Mouse (Mus musculus) embryonic fibroblast, embryonic 13.5 days (primary cell): Measurements from ENCODE around the gene Pop5. TPM values are rescaled to one million over a fixed set of nuclear protein-coding genes. Genes with fewer than 3 reads are reported as not detected.
A peak's percentile ranks its signal among the peaks of the same experiment; 100 is the strongest.

Experiments
- H3K27ac ChIP-seq: 2 replicates; pipeline ENCODE4 v1.5.1; 2012; ENCODE audit warnings: low read length, control low read depth, inconsistent platforms; ENCODE audit not compliant: insufficient read depth
- H3K4me1 ChIP-seq: 2 replicates; pipeline ENCODE4 v1.6.1; 2011; ENCODE audit warnings: low read length; ENCODE audit not compliant: control insufficient read depth, insufficient read depth
- H3K4me3 ChIP-seq: 2 replicates; pipeline ENCODE4 v1.5.1; 2011; ENCODE audit warnings: mild to moderate bottlenecking, control low read depth, low read length; ENCODE audit not compliant: insufficient read depth
- CTCF ChIP-seq: IDR thresholded peaks from 2 replicates; pipeline ENCODE4 v1.5.1; 2011; ENCODE audit warnings: mild to moderate bottlenecking, control low read depth, low read length, moderate library complexity, borderline replicate concordance; ENCODE audit not compliant: insufficient read depth
- POLR2A ChIP-seq: IDR thresholded peaks from 2 replicates; pipeline ENCODE4 v1.6.1; 2011; ENCODE audit warnings: low read depth, mild to moderate bottlenecking, control low read depth, low read length, moderate library complexity
- polyA plus RNA-seq: library from polyadenylated mRNA; stranded (reverse); fragments of >200 nt; gene quantifications from 2 replicates; pipeline ENCODE4 v1.2.4, GENCODE M21; 2011; ENCODE audit warnings: low read depth; ENCODE audit not compliant: missing spikeins, insufficient read length

The Pop5 gene
- polyA plus RNA-seq, 1 experiment, result 22.8 TPM

- peak; percentile 99 for TF ChIP-seq POLR2A
- TF ChIP-seq CTCF, result no peak
- Histone ChIP-seq H3K4me1 (peaks cover 13% of the 10 kb centered on the region), H3K27ac (peak within 1 kb of the TSS; percentile 65), H3K4me3 (peak within 1 kb of the TSS; percentile 80)
These were observed 37.3 kb downstream of the Pop5 start, which contains the start of gene Rnf10 for GRCm38 (mm10) chr5:115272812-115273548. Gene Rnf10 (minus strand): TSS chr5:115272898.

GRCm38 (mm10) chr5:115273549-115274135 lies 38.0 kb downstream of the Pop5 start:
- Histone ChIP-seq H3K4me1 (peaks cover 13% of the 10 kb centered on the region), H3K27ac (0 out of 2 replicates have a peak overlapping the region, but pooled peaks have one; percentile 65), H3K4me3 (no peak overlapping the region)
- TF ChIP-seq POLR2A (no peak), CTCF (no peak)

DNA sequence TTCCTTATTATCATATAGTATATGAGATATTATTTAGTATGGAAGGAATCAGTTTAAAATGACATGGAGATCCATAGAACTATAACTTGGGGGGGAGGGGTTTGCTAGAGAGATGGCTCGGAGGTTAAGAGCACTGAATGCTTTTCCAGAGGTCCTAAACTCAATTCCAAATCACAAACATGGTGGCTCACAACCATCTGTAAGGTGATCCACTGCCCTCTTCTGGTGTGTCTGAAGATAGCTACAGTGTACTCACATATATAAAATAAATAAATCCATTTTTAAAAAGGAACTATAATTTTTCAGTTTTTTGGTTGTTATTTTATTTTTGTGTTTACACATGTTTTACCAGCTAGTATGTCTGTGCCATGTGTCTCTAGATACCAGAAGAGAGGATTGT lies 38.7 kb downstream of the Pop5 start:
- Histone ChIP-seq H3K27ac (no peak overlapping the region), H3K4me3 (no peak overlapping the region), H3K4me1 (peaks cover 13% of the 10 kb centered on the region)
- TF ChIP-seq POLR2A (no peak), CTCF (no peak)

DNA sequence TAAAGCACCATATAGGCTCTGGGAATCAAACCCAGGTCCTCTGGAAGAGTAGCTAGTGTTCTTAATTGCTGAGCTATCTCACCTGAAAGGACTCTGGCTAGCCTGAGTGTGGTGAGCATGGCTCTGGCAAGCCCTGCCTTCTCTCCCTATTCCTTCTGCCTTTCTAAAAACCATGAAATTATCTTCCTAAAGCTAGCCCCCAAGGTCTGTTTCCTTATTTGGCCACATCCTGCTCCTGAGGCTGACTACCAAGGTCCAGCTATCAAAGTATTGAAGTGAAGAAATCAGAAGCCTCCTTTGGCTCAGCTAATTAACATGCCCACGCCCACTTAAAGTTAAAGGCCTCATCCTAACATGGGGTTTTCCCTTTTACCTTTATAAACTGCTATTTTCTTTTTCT lies 39.1 kb downstream of the Pop5 start:
- Histone ChIP-seq H3K4me3 (no peak overlapping the region), H3K4me1 (peaks cover 12% of the 10 kb centered on the region), H3K27ac (no peak overlapping the region)
- TF ChIP-seq CTCF (no peak), POLR2A (no peak)

DNA sequence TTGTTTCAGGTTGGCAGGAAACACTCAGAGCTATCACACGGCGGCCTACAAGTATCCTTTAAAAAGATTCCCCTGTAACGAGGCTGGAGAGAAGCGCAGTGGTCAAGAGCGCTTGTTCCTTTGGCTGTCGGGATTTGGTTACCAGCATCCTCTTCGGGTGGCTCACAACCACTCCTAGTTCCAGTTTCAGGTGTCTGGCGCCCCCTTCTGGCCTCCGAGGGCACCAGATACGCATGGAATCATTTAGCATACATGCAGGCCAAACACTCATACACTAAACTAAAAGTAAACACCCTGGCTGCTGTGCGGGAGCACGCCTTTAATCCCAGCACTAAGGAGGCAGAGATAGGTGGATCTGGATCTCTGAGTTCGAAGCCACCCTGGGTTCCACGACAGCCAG lies 40.4 kb downstream of the Pop5 start:
- Histone ChIP-seq H3K4me1 (peaks cover 3% of the 10 kb centered on the region), H3K4me3 (no peak overlapping the region), H3K27ac (no peak overlapping the region)
- TF ChIP-seq CTCF (0 out of 2 replicates have a peak, but pooled peaks have one; percentile 17), POLR2A (no peak)

DNA sequence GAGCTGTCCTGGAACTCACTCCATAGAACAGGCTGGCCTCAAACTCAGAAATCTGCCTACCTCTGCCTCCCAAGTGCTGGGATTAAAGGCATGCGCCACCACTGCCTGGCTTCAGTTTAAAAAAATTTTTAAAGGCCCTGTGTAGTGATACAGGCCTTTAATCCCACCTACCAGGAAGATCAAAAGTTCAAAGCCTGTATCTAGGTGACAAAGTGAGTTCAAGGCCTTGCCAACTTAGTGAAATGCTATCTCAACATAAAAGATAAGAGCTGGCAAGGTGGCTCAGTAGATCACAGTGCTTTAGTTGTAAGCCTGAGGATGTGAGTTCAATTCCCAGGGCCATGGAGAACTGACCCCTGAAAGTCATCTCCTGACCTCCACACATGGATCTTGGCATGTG lies 42.4 kb downstream of the Pop5 start:
- Histone ChIP-seq H3K27ac (no peak overlapping the region), H3K4me1 (peaks cover 3% of the 10 kb centered on the region), H3K4me3 (no peak overlapping the region)
- no peak for TF ChIP-seq POLR2A
- TF ChIP-seq CTCF, result no peak

- Histone ChIP-seq H3K27ac (no peak overlapping the region), H3K4me3 (no peak overlapping the region), H3K4me1 (no peaks in the 10 kb centered on the region; the same call in 1 of the 2 replicates)
- TF ChIP-seq POLR2A (no peak), CTCF (no peak)
These were observed 43.1 kb downstream of the Pop5 start for GRCm38 (mm10) chr5:115278785-115279184.

- no peak for TF ChIP-seq CTCF
- TF ChIP-seq POLR2A, result peak; percentile 71
- no peaks in the 10 kb centered on the region; the same call in 1 of the 2 replicates for H3K4me1 ChIP-seq
- peak within 1 kb of the TSS; percentile 98 for H3K4me3 ChIP-seq
- no peak within 1 kb of the TSS for H3K27ac ChIP-seq
These were observed 43.8 kb downstream of the Pop5 start, which contains the start of gene Coq5 for GRCm38 (mm10) chr5:115279226-115280049. Gene Coq5 (plus strand): TSS chr5:115279666.

DNA sequence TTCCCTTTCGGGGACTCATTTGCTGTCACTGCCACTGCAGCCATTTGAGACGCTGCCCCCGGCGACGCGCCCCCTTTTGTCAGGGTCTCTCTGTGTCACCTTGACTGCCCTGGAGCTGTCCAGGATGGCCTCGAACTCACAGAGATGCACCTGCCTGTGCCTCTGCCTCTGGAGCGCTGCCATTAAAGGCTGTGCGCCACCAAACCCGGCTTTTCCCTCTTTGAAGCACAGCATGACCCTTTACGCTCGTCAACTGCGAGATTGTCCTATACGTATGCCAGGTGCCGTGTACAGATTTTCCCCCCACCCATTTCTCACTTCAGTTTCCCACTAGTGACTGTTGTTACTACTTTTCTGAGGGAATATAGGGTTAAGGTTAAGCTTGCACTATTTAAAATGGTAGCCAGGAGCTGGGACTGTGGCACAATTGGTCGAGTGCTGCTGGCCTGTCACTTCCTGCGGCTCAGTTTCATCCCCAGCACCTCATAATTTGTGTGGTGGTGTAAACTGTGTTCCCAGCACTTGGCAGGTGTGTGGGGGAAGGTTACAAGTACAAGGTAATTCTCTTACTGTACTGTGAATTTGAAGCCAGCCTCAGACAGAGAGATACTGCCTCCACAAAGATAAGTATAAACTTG lies 44.5 kb downstream of the Pop5 start:
- TF ChIP-seq POLR2A, result no peak
- TF ChIP-seq CTCF, result no peak
- Histone ChIP-seq H3K27ac (no peak overlapping the region), H3K4me1 (no peaks in the 10 kb centered on the region; the same call in 1 of the 2 replicates)

More for the DNA sequence above, 44.5 kb downstream of the Pop5 start:
- H3K4me3 ChIP-seq, result peak overlapping the region; percentile 98
